Mouse (Mus musculus) cerebral cortex, adult 2 months (tissue): ENCODE results near the gene Pde1c.

ENCODE experiments used
- WGBS: fragments of 180-500 bp; shearing (Covaris S2); methylation state at CpG from one replicate; pipeline ENCODE4 v1.1.7; 2018; 5-methylcytosine and 5-hydroxymethylcytosine counted together

Pde1c gene

DNA sequence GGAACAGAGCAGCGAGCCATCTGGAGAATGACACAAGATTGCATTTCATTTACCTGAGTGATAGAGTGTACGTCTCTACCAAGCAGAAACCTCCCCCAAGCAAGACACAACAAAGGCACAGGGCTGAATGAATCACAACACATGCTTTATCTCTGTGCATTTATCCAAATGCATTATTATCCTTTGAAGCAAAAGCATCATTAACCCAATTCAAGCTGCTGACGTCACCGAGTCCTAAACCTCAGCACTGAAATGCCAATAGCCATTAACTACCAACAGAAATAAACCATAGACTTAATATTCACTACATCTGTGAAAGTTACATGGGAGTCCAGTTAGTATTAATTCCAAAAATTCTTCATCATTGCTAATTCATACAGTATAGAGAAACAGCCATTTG, 127.4 kb downstream of the Pde1c start:
- 72% methylated on average over 4 of the region's 4 CpGs for WGBS

DNA sequence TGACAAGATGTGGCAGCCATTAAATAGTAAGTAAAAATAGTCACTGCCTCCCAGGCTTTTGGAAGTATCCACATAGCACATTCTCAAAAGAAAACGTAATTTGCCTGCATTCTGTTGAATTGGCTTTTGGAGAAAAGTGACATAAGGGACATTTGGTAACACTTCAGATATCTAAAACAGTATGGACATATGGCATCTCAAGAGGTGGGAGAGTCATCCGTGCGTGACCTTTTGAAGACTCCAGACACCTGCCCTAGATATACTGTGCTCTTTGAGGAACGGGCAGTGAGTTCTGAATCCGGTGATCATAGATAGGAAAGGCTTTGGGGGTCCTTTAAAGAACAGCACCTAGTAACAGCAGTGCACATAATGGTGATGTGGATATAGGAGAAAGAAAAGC, 143.1 kb downstream of the Pde1c start:
- WGBS: 77% methylated on average over 5 of the region's 5 CpGs

DNA sequence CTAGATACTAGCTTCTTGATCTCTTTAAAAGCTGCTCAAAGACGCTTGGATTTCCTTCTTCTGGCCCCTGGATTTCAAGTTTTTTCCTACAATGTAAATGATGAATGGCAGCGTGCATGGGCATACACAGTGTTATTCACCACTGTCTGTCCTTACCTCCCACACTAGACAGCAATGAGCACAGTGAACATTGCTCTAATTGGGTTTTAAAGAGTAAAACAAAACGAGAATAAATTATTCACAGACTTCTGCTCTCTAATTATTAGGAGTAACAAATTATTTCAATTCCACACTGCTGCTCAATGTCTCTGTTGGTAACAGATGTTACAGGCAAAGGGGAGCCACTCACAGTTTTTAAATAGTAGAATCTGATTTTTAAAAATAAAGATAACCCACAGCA, 146.0 kb downstream of the Pde1c start:
- 58% methylated on average over 3 of the region's 3 CpGs for WGBS

- 53% methylated on average over 4 of the region's 4 CpGs for WGBS
These were observed 152.7 kb downstream of the Pde1c start for GRCm38 (mm10) chr6:56416191-56416590.

DNA sequence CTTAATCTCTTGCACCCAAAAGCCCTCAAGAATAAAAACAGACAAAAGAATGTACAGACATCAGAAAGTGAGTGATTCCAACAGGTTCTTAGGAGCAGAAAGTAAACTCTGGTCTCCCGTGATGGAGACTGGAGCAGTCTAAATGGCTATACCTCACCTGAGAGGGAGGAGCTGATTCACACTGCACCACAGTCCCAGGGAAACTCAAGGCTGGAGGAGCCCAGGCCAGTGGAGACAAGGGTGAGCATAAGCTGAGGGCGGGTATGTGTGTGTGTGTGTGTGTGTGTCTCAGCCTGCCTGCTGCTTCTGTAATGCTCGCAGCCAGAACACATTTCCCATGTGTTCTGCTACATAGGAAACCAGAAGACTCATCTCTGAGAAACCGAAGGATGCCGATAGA, 179.7 kb downstream of the Pde1c start:
- WGBS: 75% methylated on average over 5 of the region's 5 CpGs

DNA sequence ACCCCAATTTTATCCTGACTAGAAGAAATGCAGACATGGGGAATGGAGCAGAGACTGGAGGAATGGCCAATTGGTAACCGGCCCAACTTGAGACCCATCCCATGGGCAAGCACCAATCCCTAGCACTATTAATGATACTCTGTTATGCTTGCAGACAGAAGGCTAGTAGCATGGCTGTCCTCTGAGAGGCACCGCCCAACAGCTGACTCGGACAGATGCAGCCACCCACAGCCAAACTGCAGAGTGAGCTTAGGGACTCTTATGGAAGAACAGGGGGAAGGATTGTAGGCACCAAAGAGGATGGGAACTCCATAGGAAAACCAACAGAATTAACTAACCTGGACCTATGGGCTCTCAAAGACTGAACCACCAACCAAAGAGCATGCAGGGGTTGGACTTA, 192.5 kb downstream of the Pde1c start:
- WGBS: 88% methylated on average over 3 of the region's 3 CpGs

DNA sequence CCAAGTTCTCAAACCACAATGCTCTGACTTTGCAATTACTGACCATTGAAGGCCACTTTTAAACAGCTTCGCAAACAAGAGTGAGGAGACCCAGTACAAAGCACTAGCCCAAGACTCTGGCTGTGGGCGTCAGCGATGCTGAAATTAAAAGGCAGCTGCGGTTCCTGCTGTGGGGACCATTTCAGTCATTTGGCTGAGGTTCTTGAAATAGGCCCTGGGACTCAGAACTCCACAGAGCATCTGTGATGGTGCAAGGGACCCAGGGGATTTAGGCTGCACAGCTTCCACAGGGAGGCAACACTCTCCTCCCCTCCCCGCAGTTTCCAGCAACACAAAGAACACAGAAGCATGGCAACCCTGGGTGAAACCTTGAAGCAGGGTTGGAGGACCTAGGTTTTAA, 194.7 kb downstream of the Pde1c start:
- 82% methylated on average over 5 of the region's 5 CpGs for WGBS

DNA sequence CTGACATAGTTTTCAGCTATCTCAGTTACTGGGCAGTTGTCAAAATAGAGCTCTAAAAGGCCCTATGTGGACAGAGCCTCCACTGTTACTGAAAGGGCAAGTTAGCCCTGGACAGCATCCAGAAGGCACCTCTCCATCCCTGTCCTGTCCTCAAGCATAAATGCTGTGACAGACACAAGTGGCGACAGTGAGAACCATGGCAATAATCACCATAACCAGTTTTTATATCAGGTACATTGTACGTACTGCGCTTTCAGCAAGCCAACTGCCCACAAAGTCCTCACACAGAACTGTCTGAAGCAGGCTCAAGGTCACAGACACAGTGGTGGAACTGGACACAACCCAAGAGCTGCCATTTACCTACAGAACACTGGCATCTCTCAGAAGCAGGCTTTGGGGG, 195.2 kb downstream of the Pde1c start:
- 83% methylated on average over 3 of the region's 3 CpGs for WGBS

- 55% methylated on average over 10 of the region's 10 CpGs for WGBS
These were observed 195.7 kb downstream of the Pde1c start for GRCm38 (mm10) chr6:56373046-56373751.

DNA sequence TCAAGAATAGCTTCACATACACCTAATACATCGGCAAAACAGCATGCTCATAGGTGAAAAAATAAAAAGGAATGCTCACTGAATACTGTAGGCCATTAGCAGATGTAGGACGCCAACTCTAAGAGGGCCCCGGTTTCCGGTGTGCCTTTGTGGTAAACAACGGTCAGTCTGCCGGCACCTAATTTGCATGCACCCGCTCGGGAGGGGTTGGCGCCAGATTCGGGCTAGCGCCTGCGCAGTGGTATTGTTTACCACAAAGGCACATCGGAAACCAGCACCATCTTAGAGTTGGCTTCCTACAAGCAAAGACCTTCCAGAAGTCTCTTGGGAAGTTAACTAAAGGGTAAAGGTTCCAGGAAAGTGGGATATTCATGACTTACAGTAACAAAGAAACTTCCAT, 199.4 kb downstream of the Pde1c start:
- 72% methylated on average over 13 of the region's 13 CpGs for WGBS

DNA sequence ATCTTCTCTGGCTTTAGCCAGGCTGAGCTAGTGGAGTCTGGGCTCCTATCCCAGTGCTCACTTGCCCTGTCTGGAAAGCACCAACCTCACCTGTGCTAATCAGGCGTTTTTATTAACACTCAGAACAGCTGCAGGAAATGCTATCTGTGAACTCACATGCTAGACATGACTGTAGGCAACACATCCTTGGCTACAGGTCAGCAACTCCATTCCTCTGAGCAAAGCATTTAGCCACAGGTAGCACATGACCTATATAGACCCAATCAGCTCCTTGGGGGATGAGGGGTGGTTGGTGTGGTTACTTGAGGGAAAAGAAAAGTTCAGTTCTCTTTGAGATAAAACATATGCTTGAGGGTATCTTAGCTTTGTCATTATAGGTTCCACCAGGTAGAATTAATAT, 200.8 kb downstream of the Pde1c start:
- WGBS: 73% methylated on average over 1 of the region's 1 CpGs

DNA sequence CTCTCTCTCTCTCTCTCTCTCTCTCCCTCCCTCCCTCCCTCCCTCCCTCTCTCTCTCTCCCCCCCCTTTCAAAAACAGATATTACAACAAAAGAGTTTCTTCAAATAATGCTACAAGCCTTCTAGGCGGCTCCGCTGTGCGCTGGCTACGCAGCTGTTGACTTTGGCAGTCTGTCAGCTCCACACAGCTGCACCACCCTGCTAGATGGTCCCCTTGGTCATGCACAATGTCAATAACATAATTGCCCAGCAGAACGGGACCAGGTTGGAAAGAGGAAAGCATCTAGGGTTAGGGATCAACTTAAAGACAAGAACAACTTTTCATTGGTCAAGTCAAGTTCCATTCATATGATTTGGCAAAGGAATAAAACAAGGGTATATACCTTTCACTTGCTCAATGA, 206.3 kb downstream of the Pde1c start:
- WGBS: 17% methylated on average over 5 of the region's 5 CpGs

GRCm38 (mm10) chr6:56362128-56362545, 206.8 kb downstream of the Pde1c start:
- WGBS: under 1% methylated on average over 10 of the region's 10 CpGs

DNA sequence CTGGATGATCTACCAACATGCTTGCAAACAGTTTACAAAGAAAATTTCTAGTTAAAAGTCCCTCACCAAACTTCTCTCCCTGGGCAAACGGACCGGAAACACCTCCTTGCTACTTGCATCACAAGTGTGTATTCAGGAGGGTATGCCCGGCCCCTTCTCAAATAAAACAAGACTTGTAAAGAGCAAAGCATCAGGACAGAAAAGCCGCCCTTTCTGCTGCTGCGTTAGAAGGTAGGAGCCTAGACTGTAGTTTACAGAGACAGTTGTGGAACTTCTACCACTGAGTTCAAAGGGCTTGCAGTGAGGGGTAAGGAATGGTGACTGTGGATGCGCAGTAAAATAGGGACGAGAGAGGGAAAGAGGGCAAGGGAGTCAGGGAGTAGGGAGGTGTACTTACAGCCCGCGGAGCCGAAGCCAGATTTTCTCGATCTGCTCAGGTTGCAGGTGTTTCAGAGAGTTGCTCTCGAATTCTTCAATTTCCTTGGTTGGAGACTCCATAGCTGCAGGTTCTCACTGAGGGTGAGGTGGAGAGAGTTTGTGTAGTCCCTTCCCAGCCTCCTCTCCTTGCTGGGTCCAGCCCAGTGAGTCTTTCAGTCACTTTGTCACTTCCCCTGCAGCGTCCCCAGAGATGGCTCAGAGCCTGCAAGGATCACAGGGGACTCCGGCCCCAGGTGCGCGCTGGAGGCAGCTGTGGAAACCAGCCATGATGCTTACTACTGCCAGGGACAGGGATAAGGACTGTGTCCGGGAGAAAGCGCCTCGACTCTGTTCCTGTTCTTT, 207.4 kb downstream of the Pde1c start:
- WGBS: 7% methylated on average over 19 of the region's 19 CpGs

DNA sequence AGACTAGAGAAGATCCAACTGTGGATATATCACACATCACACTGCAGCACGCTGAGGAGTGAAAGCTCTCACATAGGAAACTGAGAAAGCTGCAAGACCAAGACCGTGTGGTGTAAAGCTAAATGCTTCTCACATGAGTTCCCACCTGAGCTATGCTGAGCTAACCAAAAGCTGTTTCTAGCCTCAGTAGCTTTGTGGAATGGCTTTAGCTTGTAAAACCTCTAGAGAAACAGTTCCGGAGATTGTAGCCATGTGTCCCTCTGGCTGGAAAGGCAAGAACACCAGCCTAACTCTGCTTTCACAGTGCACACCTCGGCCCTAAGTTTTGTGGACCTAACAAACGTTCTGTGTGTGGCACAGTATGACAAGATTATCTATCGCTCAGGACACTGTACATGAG, 208.8 kb downstream of the Pde1c start:
- 63% methylated on average over 6 of the region's 6 CpGs for WGBS

GRCm38 (mm10) chr6:56359126-56359525, 209.8 kb downstream of the Pde1c start:
- 79% methylated on average over 3 of the region's 3 CpGs for WGBS

DNA sequence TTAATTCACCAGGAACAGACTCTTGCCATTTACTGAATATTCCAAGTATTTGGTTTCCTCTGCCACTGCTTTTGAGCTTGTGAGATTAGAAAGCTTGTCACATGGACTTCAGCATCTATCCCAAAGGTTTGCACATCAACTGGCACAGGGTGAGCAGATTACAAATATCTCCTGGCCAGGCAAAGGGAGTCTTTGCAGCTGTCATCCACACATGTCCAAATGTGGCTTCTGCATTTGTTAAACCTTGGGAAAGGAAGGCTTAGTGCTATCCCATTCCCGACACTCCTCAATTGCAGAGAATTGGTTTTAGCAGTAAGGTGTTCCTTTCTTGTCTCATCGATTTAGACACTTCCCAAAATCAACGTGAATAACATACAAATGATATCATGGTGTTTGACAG, 221.7 kb downstream of the Pde1c start:
- WGBS: 75% methylated on average over 3 of the region's 3 CpGs

GRCm38 (mm10) chr6:56345082-56345481, 223.8 kb downstream of the Pde1c start:
- 58% methylated on average over 4 of the region's 4 CpGs for WGBS

DNA sequence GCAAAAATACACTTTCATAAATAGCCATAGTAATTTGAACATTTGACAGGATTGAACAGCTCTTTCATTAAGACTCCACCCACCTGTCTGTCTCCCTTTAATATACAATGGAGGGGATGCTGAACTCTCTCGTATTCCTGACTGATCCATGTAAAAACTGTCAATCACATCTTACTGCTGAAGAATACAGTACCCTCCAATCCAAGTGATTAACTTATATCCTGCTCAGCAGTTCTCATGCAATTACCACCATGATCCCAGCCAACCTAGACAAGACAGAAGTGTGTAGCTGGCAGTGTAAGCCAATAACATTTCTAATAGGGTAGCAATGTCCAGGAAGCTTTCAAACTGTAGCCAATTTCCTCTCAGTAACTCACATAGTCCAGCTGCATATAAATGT, 226.9 kb downstream of the Pde1c start:
- 66% methylated on average over 1 of the region's 1 CpGs for WGBS

GRCm38 (mm10) chr6:56335811-56336446, 233.0 kb downstream of the Pde1c start:
- WGBS: 59% methylated on average over 3 of the region's 3 CpGs

- 85% methylated on average over 4 of the region's 4 CpGs for WGBS
These were observed 236.8 kb downstream of the Pde1c start for GRCm38 (mm10) chr6:56332149-56332548.

- 91% methylated on average over 6 of the region's 6 CpGs for WGBS
These were observed 237.5 kb downstream of the Pde1c start for GRCm38 (mm10) chr6:56331432-56331831.

DNA sequence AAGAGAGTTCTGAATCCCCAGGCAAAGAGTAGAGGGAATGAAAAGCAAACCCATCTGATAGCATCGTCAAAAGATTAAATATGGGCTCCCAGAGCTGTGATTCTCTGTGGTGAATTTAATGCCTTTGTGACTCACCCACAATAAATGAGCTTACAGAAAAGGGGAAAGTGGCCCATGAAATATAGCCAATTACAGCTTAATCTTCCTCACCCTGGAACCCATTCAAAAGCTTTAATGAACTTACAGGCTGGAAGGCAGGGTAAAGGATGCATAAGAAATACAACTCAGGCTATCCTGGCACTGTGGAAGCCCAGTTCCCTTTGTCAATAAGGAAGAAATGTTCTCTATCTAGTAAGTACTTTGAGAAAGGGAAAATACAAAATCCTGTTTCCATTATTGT, 240.8 kb downstream of the Pde1c start:
- WGBS: 55% methylated on average over 1 of the region's 1 CpGs
